Mouse (Mus musculus) small intestine, adult 2 months (tissue): Measurements from ENCODE around the gene Mdfic. TPM values are rescaled to one million over a fixed set of nuclear protein-coding genes. Genes with fewer than 3 reads are reported as not detected.

Experiments used
- H3K27ac ChIP-seq: fragments of 200-500 bp; 2 replicates; pipeline ENCODE4 v1.5.1; 2012; ENCODE audit warnings: low read depth, low read length, control low read depth, inconsistent platforms; ENCODE audit not compliant: insufficient read depth
- H3K27me3 ChIP-seq: fragments of 200-500 bp; 2 replicates; pipeline ENCODE4 v1.6.1; 2012; ENCODE audit warnings: mild to moderate bottlenecking, moderate library complexity, low read length, inconsistent platforms; ENCODE audit not compliant: control insufficient read depth, insufficient read depth
- H3K36me3 ChIP-seq: fragments of 200-500 bp; 2 replicates; pipeline ENCODE4 v1.6.1; 2012; ENCODE audit warnings: mild to moderate bottlenecking, low read length, control low read depth, inconsistent platforms; ENCODE audit not compliant: control insufficient read depth, insufficient read depth
- H3K4me1 ChIP-seq: fragments of 200-500 bp; 2 replicates; pipeline ENCODE4 v1.6.1; 2012; ENCODE audit warnings: low read length, inconsistent platforms, mixed read lengths; ENCODE audit not compliant: control insufficient read depth, insufficient read depth, insufficient read length
- H3K4me3 ChIP-seq: fragments of 200-500 bp; 2 replicates; pipeline ENCODE4 v1.5.1; 2012; ENCODE audit warnings: low read depth, mild to moderate bottlenecking, control low read depth, inconsistent platforms, low read length, moderate library complexity
- CTCF ChIP-seq: fragments of 200-500 bp; IDR thresholded peaks from 2 replicates; pipeline ENCODE4 v1.5.1; 2012; ENCODE audit warnings: low read depth, mild to moderate bottlenecking, control low read depth, inconsistent platforms, low read length, moderate library complexity, mixed read lengths; ENCODE audit not compliant: insufficient replicate concordance, insufficient read length; ENCODE audit errors: extremely low read depth
- POLR2A ChIP-seq: fragments of 200-500 bp; IDR thresholded peaks from 2 replicates; pipeline ENCODE4 v1.6.1; 2012; ENCODE audit warnings: low read depth, mild to moderate bottlenecking, control low read depth, inconsistent platforms, low read length, moderate library complexity
- WGBS: fragments of 180-500 bp; shearing (Covaris S2); methylation state at CpG from one replicate; pipeline ENCODE4 v1.1.7; 2018; 5-methylcytosine and 5-hydroxymethylcytosine counted together
- polyA plus RNA-seq: library from polyadenylated mRNA; depleted of rRNA; stranded (reverse); fragments of >200 nt; gene quantifications from 2 replicates; pipeline ENCODE4 v1.2.3, GENCODE M21; 2012

The Mdfic gene
- polyA plus RNA-seq, 1 experiment = 2.9 TPM

GRCm38 (mm10) chr6:15770128-15770527, 49.7 kb downstream of the Mdfic start:
- no peaks in the 10 kb centered on the region for H3K4me1 ChIP-seq
- no peak for TF ChIP-seq POLR2A
- no peak for TF ChIP-seq CTCF
- no peaks in the 10 kb centered on the region for H3K27me3 ChIP-seq
- H3K4me3 ChIP-seq = no peak overlapping the region
- H3K36me3 ChIP-seq = no peaks in the 10 kb centered on the region
- no peak overlapping the region for H3K27ac ChIP-seq
- 66% methylated on average over 8 of the region's 8 CpGs for WGBS

GRCm38 (mm10) chr6:15777070-15777469, 56.6 kb downstream of the Mdfic start:
- Histone ChIP-seq H3K27ac (no peak overlapping the region), H3K27me3 (no peaks in the 10 kb centered on the region), H3K4me1 (no peaks in the 10 kb centered on the region), H3K36me3 (0 out of 2 replicates have a peak, but pooled peaks cover 1% of the 10 kb centered on the region), H3K4me3 (no peak overlapping the region)
- WGBS = 84% methylated on average over 3 of the region's 3 CpGs
- TF ChIP-seq POLR2A (no peak), CTCF (no peak)

GRCm38 (mm10) chr6:15780127-15780526, 59.7 kb downstream of the Mdfic start:
- Histone ChIP-seq H3K4me1 (no peaks in the 10 kb centered on the region), H3K27me3 (no peaks in the 10 kb centered on the region)

GRCm38 (mm10) chr6:15780688-15781087, 60.2 kb downstream of the Mdfic start:
- no peaks in the 10 kb centered on the region for H3K27me3 ChIP-seq
- H3K4me3 ChIP-seq = no peak overlapping the region
- no peak for TF ChIP-seq POLR2A
- TF ChIP-seq CTCF = no peak
- no peak overlapping the region for H3K27ac ChIP-seq
- H3K36me3 ChIP-seq = 0 out of 2 replicates have a peak, but pooled peaks cover 1% of the 10 kb centered on the region
- H3K4me1 ChIP-seq = no peaks in the 10 kb centered on the region
- 68% methylated on average over 2 of the region's 2 CpGs for WGBS

More at GRCm38 (mm10) chr6:15780127-15780526, 59.7 kb downstream of the Mdfic start:
- Histone ChIP-seq H3K27ac (no peak overlapping the region), H3K4me3 (no peak overlapping the region), H3K36me3 (0 out of 2 replicates have a peak, but pooled peaks cover 1% of the 10 kb centered on the region)
- TF ChIP-seq POLR2A (no peak), CTCF (no peak)

- Histone ChIP-seq H3K27me3 (no peaks in the 10 kb centered on the region), H3K4me3 (no peak overlapping the region), H3K36me3 (no peaks in the 10 kb centered on the region), H3K4me1 (peaks cover 4% of the 10 kb centered on the region), H3K27ac (no peak overlapping the region)
- TF ChIP-seq POLR2A = no peak
- TF ChIP-seq CTCF = peak; percentile 54; the same call in 1 of the 2 replicates
- WGBS = 53% methylated on average over 16 of the region's 16 CpGs
These were observed 69.4 kb downstream of the Mdfic start for GRCm38 (mm10) chr6:15789523-15790500.

- no peaks in the 10 kb centered on the region for H3K27me3 ChIP-seq
- H3K4me1 ChIP-seq = peaks cover 4% of the 10 kb centered on the region
- no peaks in the 10 kb centered on the region for H3K36me3 ChIP-seq
- peak overlapping the region; percentile 81 for H3K27ac ChIP-seq
- H3K4me3 ChIP-seq = no peak overlapping the region
- WGBS = 63% methylated on average over 12 of the region's 12 CpGs
- no peak for TF ChIP-seq CTCF
- no peak for TF ChIP-seq POLR2A
These were observed 72.5 kb downstream of the Mdfic start for GRCm38 (mm10) chr6:15792680-15793601.
